Mouse (Mus musculus) retina, postnatal 1 day (tissue): ENCODE results near the gene Slc7a15.

Source experiments
- DNase-seq: peaks from one replicate; pipeline ENCODE4 v3.0.0-alpha.2; 2012

Slc7a15 gene

GRCm38 (mm10) chr12:8504131-8504530, 94.7 kb downstream of the Slc7a15 start:
- no peak for DNase-seq

- peak; percentile 85 for DNase-seq
Measured at GRCm38 (mm10) chr12:8502546-8502945, 96.3 kb downstream of the Slc7a15 start.

GRCm38 (mm10) chr12:8501571-8502305, 97.1 kb downstream of the Slc7a15 start:
- DNase-seq, result no peak

- no peak for DNase-seq
Measured at GRCm38 (mm10) chr12:8500597-8501570, 98.0 kb downstream of the Slc7a15 start.

- peak; percentile 98 for DNase-seq
Measured at GRCm38 (mm10) chr12:8499871-8500596, 98.8 kb downstream of the Slc7a15 start, which contains the start of gene Rhob. TSS of gene Rhob (minus strand) at chr12:8500009.

- DNase-seq, result peak; percentile 84
Measured at GRCm38 (mm10) chr12:8499001-8499870, 99.6 kb downstream of the Slc7a15 start.

GRCm38 (mm10) chr12:8498591-8499000, 100.3 kb downstream of the Slc7a15 start:
- DNase-seq, result peak; percentile 76

GRCm38 (mm10) chr12:8498148-8498571, 100.7 kb downstream of the Slc7a15 start:
- peak; percentile 60 for DNase-seq

- DNase-seq, result no peak
Measured at GRCm38 (mm10) chr12:8497314-8497706, 101.6 kb downstream of the Slc7a15 start.

GRCm38 (mm10) chr12:8496679-8497313, 102.1 kb downstream of the Slc7a15 start:
- DNase-seq, result no peak

- DNase-seq, result peak; percentile 42
Measured at GRCm38 (mm10) chr12:8495881-8496678, 102.8 kb downstream of the Slc7a15 start.

- no peak for DNase-seq
Measured at GRCm38 (mm10) chr12:8494675-8495074, 104.2 kb downstream of the Slc7a15 start.

GRCm38 (mm10) chr12:8493386-8493785, 105.5 kb downstream of the Slc7a15 start:
- no peak for DNase-seq

GRCm38 (mm10) chr12:8489098-8489497, 109.8 kb downstream of the Slc7a15 start:
- DNase-seq, result no peak

GRCm38 (mm10) chr12:8488652-8488980, 110.2 kb downstream of the Slc7a15 start:
- DNase-seq, result no peak

- DNase-seq, result no peak
Measured at GRCm38 (mm10) chr12:8487959-8488651, 110.8 kb downstream of the Slc7a15 start.

GRCm38 (mm10) chr12:8487281-8487680, 111.6 kb downstream of the Slc7a15 start:
- no peak for DNase-seq

- no peak for DNase-seq
Measured at GRCm38 (mm10) chr12:8485247-8485646, 113.6 kb downstream of the Slc7a15 start.

- no peak for DNase-seq
Measured at GRCm38 (mm10) chr12:8482169-8482568, 116.7 kb downstream of the Slc7a15 start.
